Mouse (Mus musculus): ENCODE results near the gene 5730596B20Rik.

GRCm38 (mm10) chr6:52178918-52179665, 1.8 kb downstream of the 5730596B20Rik start:
- no peak for TF ChIP-seq POLR2A (IDR thresholded peaks at IDR 0.05; ENCODE audit: borderline replicate concordance, control insufficient read depth, low read depth, low read length)
- TF ChIP-seq CTCF (IDR thresholded peaks at IDR 0.05; ENCODE audit: control insufficient read depth, insufficient read depth, low read length): no peak

Measured in bone marrow, adult 2 months (tissue).